Mouse (Mus musculus): ENCODE measurements around the gene Yars. TPM values are rescaled to one million over a fixed set of nuclear protein-coding genes. Genes with fewer than 3 reads are reported as not detected.

The Yars gene
- total RNA-seq, 4 experiments from 2014 or later = 83.3 to 108 (median 89.0) TPM

DNA sequence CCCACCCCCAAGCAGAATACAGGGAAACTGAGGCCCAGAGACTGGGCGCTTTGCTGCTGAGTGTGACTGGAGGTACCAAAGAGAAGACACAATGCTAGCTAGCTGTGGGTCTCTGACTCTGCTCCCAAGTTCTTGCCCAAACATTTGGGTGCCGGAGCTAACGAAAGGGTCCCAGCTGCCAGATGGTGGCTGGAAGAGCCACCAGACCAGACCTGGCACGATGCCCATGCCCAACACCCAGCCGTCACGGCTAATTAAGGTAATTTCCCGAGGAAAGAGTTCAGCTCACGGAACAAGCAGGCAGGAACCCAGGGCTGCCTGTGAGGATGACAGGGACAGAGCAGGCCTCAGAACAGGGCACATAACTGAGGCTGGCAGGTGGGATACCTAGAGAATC, 38.4 kb downstream of the Yars start:
- DNase-seq = no peak

DNA sequence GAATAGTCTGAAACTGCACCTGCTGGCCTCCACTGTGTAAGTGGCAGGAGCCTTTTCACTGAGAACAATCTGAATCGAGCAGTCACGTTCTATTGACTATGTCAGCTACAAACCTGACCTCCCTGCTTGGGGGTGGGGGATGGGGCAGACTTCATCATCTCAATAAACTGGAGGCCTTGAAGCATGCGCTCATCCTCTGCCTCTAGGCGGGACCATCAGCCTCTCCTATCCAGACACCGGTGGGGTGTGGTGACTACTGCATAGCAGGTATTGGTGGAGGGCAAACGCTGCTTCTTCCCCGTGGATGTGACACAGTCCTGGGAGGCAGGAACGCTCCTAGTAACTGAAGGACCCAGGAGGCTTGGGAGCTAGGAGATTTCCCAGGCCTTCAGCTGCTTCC, 41.4 kb downstream of the Yars start:
- no peak for DNase-seq

DNA sequence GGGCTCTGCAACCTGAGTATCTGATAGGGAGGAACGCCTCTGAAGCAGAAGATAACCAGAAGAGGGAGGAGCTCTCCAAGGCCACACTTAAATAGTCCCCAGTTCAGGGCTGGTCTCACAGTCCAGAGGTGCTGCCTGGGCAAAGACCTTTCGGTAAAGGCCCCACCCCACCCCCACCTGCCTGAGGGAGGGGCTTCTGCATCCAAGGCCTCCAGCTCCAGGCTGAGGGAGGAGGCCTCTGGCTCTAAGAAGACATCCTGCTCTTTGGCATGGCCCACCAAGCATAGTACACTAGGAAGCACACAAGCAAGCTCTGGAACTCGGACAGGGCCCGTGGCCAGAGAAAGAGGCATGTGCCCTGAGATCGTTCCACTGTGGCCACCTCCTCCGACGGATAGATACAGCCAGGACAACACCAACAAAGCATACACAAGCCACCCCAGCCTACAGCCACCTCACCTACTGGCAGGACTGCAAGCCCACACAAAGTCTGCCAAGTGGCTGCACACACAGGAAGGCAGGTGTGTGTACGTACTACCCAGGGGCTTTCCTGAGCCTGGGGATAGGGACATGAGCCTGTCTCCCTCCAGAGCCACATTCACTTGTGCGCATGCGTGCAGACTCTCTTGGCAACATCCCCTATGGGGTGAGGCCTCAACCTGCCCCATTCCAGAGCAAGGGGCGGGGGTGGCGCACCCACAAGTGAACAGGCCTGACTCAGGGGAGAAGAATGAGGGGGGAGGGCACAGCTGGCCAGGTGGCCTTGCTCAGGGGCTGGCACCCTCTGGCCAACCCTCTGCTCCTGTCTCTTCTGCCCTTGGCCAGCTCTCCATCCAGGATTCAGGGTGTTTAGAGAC, 42.3 kb downstream of the Yars start:
- peak; percentile 75 for DNase-seq

DNA sequence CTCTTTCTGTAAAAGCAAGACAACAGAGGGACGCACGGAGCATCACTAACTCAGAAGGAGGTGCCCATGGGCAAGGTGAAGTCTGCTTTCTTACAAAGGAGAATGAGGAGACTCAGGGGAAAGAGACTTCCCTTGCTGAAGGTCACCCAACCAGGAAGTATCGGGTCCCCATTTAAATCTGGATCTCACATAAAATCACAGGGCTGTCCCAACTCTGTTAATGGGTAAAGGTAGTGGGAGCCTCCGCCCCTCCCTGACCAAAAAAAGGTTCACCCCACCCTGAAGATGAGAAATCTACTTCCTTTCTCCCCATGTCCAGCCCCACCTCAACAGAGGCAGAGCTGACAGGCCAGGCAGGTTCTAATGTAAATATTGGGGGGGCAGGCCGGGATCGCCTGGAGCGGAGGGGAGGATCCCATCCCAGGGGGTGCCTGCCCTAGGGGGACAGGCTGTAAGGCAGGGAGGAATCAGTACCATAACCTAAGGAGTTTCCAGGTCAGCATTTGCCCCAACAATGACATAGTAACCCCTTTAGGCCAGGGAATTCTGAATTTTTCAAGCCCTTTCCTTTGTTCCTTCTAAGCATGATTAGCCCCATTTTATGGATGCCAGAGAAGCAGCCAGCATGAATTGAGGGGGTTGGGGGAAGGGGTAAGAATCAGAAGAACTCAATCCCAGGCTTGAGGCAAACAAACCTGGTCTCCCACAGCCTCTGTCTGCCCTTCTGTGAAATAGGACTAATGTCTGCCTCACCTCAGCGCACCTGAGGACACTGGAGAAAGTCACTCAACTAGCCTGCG, 43.2 kb downstream of the Yars start:
- DNase-seq = no peak

DNA sequence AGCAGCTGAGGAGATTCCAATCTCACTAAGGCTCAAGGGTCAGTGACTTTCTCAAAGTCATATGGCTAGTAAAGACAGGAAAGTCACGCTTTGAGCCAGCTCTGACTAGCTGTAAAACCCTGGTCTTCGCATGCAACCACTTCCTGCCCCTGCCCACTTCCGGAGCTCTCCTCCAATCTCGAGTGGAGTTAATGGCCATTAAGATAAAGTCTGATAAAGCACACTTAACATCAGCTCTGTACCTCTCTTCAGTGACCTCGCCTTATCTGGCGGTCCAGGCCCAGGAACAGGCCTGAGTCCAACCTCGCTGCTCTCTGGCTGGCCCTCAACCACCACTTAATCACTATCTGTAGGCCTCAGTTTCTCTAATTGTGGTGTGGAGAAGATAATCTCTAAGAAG, 44.9 kb downstream of the Yars start:
- DNase-seq = no peak

DNA sequence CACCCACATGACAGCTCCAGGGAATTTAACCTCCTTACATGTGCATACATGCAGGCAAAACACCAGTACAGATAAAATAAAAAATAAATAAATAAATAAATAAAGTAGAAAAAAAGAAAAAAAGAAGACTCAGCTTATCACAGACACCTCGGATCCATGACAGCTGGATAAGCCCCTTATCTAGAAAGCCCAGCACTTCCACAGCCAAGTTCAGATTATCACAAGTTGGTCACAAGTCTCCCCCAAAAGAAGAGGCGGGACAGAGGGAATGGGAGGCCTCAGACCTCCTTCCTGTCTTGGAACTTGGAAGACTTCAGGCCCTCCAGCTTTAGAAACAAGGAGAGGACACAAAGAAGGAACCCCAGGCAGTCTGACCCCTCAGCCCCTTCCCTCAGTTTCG, 45.6 kb downstream of the Yars start:
- DNase-seq = no peak

DNA sequence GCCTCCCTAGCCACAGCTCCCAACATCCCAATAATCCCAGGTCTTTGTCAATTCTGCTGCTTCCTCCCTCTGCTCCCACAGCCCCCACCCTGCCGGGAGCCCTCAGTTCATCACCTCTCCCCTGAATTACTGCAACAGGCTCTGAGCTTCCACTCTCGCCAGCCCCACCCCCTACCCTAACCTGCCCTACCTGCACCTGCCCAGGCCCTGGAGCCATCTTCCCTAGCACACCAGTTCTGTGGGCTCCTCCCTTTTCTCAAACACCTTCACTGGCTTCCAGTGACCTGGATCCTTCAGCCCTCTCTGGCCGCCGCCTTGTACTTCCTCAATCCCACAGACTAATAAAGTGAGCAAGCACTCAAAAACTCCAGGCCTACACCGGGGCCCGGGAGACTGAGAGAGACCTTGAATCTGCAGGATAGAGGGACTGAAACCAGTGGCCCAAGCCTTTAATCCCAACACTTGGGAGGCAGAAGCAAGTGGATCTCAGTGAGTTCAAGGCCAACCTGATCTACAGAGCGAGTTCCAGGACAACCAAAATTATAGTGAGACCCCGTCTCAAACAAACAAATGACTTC, 46.8 kb downstream of the Yars start:
- DNase-seq = no peak

DNA sequence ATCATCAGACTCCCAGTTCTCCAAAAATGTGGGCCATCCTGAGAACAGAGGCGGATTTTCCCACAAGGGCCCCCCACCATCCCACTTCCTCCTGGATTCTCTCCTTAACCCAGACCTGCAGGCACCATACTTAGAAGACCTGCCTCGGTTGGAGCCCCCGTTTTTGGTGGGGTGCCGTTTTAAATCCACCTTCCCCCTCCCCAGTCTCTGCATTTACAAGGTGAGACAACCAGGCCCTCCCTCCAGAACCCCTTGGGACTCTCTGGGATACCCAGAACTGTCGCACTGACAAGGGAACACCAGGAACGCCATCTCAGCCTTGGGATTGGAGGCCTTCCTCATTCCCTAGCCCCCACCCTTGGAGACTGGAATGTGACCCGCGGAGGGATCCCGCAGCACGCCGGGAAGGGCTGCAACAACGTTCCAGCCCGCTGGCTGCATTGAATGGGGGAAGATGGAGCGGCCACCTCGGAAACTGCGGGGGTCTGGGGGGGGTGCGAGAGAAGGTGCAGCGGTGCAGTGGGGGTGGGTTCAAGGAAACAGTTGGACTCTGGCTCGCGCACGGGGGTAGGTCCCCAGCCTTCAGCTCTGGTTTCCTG, 48.4 kb downstream of the Yars start:
- no peak for DNase-seq

DNA sequence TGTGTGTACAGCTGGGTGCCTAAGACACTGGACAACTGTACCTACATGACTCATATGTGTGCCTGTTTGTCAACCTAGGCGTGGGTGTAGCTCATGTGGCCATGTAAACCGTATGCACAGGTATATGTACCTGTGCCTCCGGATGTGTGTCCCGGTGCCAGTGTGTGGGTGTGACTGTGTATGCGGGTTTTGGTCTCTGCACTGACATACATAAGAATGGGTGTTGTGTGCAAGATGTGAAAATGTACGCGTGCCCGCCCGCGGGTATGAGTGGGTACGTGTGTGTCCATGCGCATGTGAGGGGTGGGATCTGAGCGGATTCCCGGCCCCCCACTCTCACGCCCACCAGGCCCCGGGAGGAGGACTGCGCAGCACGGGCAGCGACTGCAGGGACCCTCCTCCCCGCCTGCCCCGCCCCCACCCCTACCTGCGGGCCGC, 49.0 kb downstream of the Yars start:
- DNase-seq = no peak

DNA sequence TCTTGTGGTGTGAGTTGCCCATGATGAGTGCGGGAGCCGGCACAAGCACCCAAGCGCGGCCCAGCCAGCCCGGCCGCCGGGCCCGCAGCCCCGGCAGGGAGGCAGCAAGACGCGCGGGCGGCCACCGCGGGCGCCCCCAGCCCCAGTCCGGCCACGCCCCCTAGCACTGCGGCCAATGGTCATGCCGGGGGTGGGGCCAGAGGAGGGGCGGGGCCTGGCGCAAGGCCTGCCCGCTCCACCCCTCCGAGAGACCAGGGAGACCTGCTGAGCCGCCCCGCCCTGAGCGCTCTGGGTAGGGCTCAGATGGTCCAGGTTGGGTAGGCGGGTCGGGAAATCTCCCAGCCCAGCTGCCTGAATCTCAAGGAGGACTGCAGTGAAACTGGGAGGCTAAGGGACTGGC, 49.5 kb downstream of the Yars start:
- no peak for DNase-seq

DNA sequence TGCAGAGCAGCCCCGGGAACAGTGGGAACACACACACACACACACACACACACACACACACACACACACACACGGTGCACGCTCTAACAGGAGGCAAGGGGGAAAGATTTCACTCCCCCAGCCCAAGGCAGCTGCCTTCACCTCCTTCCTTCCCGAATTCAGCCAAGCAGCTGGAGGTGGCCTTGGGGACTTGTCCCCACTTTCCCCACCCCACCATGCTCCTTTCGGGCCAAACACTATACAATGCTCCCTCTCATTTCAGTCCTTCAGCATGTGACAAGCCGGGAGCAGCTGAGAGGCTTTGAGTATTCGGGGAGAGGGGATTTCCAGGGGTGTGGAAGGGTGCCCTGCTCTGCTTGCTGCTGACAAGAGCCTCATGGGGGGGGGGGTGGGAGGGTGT, 52.3 kb downstream of the Yars start:
- no peak for DNase-seq

DNA sequence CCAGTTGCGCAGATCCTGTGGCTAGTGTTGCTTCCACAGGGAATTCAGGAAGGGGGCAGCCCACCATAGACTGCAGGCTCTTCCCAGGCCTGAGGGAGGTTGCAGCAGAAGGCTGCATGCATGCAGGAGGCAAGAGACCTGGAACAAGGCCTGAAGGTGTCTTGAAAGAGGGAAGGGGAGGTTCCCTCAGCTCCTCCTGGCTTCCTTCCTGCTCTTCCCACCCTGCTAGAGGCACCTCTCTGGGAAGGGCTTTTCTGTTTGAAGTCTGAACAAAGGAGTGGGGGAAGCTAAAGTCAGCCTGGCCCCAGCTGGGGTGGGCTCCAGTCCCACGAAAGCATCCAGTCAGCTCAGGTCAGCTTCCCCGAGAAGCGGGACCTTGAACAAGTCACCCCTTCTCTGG, 52.8 kb downstream of the Yars start:
- DNase-seq = no peak

DNA sequence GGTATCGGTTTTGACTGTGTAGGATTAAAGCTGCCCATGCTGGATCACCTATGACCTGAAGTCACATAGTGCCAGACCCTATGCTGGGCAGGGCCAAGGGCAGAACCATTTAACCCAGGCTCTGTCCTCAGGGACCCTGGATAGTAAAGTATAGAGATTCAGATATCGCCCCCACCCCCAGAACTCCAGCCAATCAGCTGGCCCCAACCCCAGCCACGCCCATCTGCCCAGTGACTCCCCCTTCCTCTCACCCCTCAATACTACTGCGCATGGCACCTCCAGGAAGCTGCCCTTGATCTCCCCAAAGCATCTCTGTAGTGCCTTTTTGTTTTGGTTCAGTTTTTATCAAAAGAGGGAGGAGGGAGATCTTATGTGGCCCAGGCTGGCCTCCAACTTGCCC, 53.2 kb downstream of the Yars start:
- no peak for DNase-seq

DNA sequence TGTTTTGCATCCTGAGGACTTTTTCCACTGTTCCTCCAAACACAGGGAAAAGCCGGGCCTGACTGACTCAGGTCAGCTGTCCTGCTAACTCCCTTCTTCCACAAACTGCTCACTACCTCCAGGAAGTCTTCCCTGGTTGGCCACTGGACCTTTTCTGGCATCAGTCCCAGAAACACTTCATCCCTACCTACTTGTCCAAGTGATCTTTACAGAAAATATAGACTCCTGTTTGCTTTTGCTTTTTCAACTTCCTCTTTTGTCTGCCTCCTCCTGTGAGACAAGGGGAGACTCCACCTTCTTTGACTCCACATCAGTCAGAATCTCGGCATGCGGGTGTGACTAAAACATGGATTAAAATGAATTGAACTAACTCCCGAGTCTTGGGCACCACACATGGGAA, 55.2 kb downstream of the Yars start:
- no peak for DNase-seq

DNA sequence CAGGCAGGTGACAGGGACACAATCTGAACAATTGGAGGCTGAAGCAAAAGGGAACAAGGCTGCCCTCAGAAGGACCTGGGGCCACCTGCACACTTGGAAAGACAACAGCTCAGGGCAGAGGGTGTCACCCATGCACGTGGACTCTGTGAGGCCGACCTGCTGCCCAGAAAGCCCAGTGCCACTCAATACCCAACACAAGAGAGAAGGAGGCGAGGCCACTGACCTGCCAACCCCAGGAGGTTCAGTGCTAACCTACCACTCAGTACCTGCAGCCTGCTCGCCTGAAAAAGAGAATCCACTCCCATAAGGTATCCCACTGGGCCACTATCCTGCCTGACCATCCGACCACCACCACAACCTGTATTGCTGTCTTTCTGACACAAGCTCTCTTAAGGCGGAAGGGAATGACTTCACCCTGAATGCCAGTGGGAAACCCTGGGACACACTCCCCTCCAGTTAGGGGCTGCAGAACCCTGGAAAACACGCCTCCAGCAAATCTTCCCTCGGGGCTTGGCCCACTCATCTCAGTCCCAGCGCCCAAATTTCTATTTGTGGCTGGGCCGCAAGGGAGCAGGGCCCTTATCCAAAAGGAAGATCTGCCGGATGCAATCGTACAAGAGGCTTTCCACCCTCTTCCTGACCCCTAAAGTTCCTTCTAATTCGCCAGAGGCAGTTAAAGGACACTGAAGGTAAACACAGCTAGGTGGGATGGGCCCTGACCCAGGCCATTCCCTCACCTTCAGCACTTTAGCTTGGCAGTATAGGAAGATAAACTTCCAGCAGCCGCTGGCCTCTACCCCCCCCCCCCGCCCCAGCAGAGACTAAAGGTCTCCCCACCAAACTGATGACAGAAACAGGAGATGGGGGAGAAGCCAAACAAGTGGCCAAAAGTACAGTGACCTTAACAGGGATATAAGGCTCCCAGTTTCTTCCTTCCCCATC, 57.1 kb downstream of the Yars start:
- DNase-seq = no peak

DNA sequence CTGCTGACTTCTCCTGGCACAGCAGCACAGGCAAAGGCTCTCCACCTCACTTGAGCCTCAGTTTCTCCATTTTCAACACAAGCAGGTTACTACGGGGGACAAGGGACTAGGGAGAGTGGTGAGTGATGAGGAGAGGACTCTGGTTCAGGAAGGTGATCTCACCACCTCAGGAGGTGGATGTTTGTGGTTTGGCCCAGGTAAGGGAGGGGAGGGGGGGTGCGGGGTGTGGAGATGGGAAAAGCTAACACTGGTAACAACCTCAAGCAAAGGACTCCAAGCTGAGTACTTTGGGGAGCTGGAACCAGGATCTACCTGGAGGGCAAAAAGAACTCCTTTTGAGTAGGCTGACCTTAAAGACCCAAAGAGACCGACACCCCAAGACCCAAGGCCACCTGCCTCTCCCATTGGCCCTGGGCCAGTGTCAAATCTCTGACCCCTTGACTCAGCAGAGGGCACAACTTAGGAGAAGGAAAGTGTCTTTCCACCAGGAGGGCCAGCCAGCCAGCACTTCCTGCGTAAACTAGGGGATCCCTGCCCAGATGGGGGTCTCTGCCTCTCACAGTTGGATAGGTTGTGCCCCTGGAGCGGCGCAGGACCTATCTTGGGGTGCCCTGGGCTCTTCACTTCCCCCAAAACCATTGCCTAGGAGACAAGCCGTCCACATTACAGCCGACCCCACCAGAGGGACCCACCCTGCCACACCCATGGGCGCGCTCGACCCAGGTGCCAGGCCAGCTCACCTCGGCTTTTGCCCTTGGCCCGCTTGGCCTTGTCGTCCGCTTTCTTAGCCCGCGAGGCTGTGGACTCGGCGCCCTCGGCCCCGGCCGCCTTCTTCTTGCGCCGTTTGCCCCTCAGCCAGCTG, 58.1 kb downstream of the Yars start:
- no peak for DNase-seq

DNA sequence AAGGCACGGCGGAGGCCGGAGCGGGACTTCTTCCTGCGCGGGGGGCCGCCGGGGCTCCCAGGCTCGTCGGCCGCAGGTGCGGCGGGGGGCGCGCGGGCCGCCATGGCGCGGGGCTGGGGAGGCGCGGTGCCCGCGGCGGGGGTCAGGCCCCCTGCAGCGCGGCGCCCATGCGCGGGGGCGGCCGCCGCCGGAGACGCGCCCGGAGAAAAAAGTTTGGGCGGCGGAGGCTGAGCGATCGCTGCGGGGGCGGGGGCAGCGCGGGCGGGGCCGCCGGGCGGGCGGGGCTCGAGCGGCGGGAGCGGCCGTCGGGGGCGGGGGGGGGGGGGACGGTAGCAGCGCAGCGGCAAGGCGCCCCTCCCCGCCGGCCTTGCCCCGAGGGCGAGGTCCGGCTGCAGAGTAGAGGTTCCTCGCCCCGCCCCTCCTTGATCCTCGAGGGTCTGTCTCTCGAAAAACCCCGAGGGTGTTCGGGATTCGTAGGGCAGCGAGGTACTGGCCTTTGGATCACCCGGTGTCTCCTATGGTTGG, 58.7 kb downstream of the Yars start:
- no peak for DNase-seq

DNA sequence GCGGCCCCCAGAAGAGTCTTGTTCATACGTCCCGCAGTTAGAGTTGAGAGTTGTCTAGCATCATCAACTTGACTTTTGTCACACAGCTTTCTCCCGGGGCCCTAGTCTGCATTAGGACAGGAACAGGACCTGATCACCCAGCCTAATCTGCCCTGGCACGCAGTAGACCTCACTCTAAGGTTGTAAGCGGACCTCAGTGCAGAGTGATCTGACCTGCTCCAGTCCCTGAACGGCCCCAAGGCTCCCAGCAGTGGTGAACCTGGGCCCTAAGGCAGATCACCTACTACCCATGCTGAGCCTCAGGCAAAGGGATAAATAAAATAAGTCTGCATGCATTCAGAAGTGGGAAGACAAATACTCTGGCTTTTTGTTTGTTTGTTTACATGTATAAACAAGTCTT, 59.7 kb downstream of the Yars start:
- no peak for DNase-seq

DNA sequence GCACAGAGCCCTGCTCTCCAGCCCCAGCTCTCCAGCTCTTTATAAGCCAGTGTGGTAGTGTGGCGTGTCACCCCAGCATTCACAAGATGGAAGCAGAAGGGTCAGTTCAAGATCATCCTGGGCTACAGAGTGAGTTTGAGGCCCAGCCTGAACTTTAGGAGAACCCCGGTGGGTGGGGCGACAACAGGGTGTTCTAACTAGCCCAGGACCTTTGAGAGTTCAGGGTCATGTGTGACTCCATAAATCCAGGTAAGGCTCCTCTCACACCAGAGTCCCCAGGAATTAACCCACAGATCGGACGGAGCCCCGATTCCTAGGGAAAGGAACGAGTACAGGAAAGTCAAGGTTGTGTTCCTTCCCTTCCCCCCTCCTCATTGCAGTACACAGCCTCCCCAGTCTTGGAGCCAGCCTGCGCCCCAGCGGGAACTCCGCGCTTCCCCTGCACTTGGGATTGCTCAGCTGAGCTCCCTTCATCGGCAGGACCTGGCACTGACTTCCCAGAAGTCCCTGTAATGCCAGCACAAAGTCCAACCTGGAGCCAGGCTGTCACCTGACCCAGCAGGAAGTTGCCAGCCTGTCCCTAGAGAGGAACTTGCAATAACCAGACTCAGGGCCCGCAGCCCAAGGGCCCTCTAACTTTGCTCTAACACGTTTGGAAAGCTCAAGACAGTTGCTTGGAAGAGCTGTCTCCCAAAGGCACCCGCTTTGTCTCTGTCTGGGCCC, 61.4 kb downstream of the Yars start:
- DNase-seq = peak; percentile 33

Data from adrenal gland, adult 8-10 months (tissue).